In genomic region chr13:96971861-96972282, GRCm38 (mm10) we compare ENCODE assay signal across 10 mouse cellular contexts. TPM values are rescaled to one million over a fixed set of nuclear protein-coding genes. Genes with fewer than 3 reads are reported as not detected.
DNase-seq lines count a peak whose midpoint lies in the region; ATAC-seq and TF ChIP-seq lines count a peak whose summit lies in the region.
"Had no signal": no experiment of that assay in that cellular context is flagged by ENCODE, and none has a peak within 500 bp of the region (broad histone marks: within the 10 kb centered on the region; RNA-seq: fewer than 3 reads in every experiment).

No protein-coding gene starts in this region.

- H3K9ac ChIP-seq in hindbrain, embryonic 14.5 days: no peak overlapping the region
- H3K9ac ChIP-seq in hindbrain, embryonic 12.5 days: no peak overlapping the region
- no peak overlapping the region for H3K9ac ChIP-seq in liver, embryonic 11.5 days (ENCODE audit: low read depth, low read length)
- no peak overlapping the region for H3K9ac ChIP-seq in midbrain, embryonic 16.5 days (ENCODE audit: low read depth, low read length)

- peak; percentile 48; the same call in 1 of the 2 replicates for ATAC-seq in hindbrain, embryonic 14.5 days (ENCODE audit: low FRiP score)
- no peak for ATAC-seq in hindbrain, embryonic 12.5 days (ENCODE audit: low FRiP score)
- ATAC-seq in liver, embryonic 11.5 days (replicated peaks; ENCODE audit: low FRiP score): peak; percentile 93
- ATAC-seq in midbrain, embryonic 16.5 days: peak; percentile 82

- TF ChIP-seq POLR2A in kidney, adult 2 months (IDR thresholded peaks at IDR 0.05; ENCODE audit: low read depth, low read length): no peak

- 70% methylated on average over 9 of the region's 9 CpGs for WGBS in hindbrain, embryonic 14.5 days
- WGBS in hindbrain, embryonic 12.5 days: 82% methylated on average over 9 of the region's 9 CpGs
- WGBS in liver, embryonic 11.5 days: 25% methylated on average over 9 of the region's 9 CpGs
- 76% methylated on average over 9 of the region's 9 CpGs for WGBS in midbrain, embryonic 16.5 days
- WGBS in kidney, adult 2 months: 74% methylated on average over 9 of the region's 9 CpGs

- TF ChIP-seq CTCF in kidney, adult 2 months (conservative IDR thresholded peaks at IDR 0.05; ENCODE audit: insufficient read depth, insufficient read length, low read depth, low read length): no peak

- no peaks in the 10 kb centered on the region for H3K4me1 ChIP-seq in hindbrain, embryonic 14.5 days (replicated peaks; ENCODE audit: control insufficient read depth, insufficient read depth, low read length)
- H3K4me1 ChIP-seq in hindbrain, embryonic 12.5 days: no peaks in the 10 kb centered on the region
- peaks cover 11% of the 10 kb centered on the region for H3K4me1 ChIP-seq in liver, embryonic 11.5 days (replicated peaks; ENCODE audit: control insufficient read depth, insufficient read depth, low read length)
- H3K4me1 ChIP-seq in midbrain, embryonic 16.5 days (ENCODE audit: control insufficient read depth, insufficient read depth, low read length): 0 out of 2 replicates have a peak, but pooled peaks cover 3% of the 10 kb centered on the region
- H3K4me1 ChIP-seq in kidney, adult 2 months (ENCODE audit: control insufficient read depth, insufficient read depth, low read length): no peaks in the 10 kb centered on the region

- H3K27ac ChIP-seq in hindbrain, embryonic 14.5 days: no peak overlapping the region
- no peak overlapping the region for H3K27ac ChIP-seq in hindbrain, embryonic 12.5 days
- peak overlapping the region; percentile 26; the same call in 1 of the 2 replicates for H3K27ac ChIP-seq in liver, embryonic 11.5 days (ENCODE audit: low read depth, low read length)
- H3K27ac ChIP-seq in midbrain, embryonic 16.5 days (ENCODE audit: low read length): no peak overlapping the region
- H3K27ac ChIP-seq in kidney, adult 2 months (ENCODE audit: insufficient read depth, low read depth, low read length): no peak overlapping the region

- no peaks in the 10 kb centered on the region for H3K36me3 ChIP-seq in hindbrain, embryonic 14.5 days (replicated peaks; ENCODE audit: control insufficient read depth, insufficient read depth)
- H3K36me3 ChIP-seq in hindbrain, embryonic 12.5 days: no peaks in the 10 kb centered on the region
- no peaks in the 10 kb centered on the region for H3K36me3 ChIP-seq in liver, embryonic 11.5 days (ENCODE audit: control insufficient read depth, insufficient read depth, low read length)
- no peaks in the 10 kb centered on the region for H3K36me3 ChIP-seq in midbrain, embryonic 16.5 days (ENCODE audit: control insufficient read depth, insufficient read depth, low read length)
- H3K36me3 ChIP-seq in kidney, adult 2 months (ENCODE audit: control insufficient read depth, insufficient read depth, low read length): no peaks in the 10 kb centered on the region

- H3K9me3 ChIP-seq in hindbrain, embryonic 14.5 days (ENCODE audit: control insufficient read depth, low read length): no peaks in the 10 kb centered on the region
- H3K9me3 ChIP-seq in hindbrain, embryonic 12.5 days (replicated peaks): no peaks in the 10 kb centered on the region
- H3K9me3 ChIP-seq in liver, embryonic 11.5 days (ENCODE audit: control insufficient read depth, low read length): 0 out of 2 replicates have a peak, but pooled peaks cover 2% of the 10 kb centered on the region
- H3K9me3 ChIP-seq in midbrain, embryonic 16.5 days (replicated peaks; ENCODE audit: control insufficient read depth, low read length, poor library complexity, severe bottlenecking): no peaks in the 10 kb centered on the region

- no peaks in the 10 kb centered on the region for H3K27me3 ChIP-seq in hindbrain, embryonic 14.5 days (ENCODE audit: control insufficient read depth, insufficient read depth, low read length)
- H3K27me3 ChIP-seq in hindbrain, embryonic 12.5 days: no peaks in the 10 kb centered on the region
- H3K27me3 ChIP-seq in liver, embryonic 11.5 days (replicated peaks; ENCODE audit: control insufficient read depth, insufficient read depth, low read length): no peaks in the 10 kb centered on the region
- no peaks in the 10 kb centered on the region for H3K27me3 ChIP-seq in midbrain, embryonic 16.5 days (ENCODE audit: control insufficient read depth, insufficient read depth, low read depth, low read length)
- no peaks in the 10 kb centered on the region for H3K27me3 ChIP-seq in kidney, adult 2 months (replicated peaks; ENCODE audit: control insufficient read depth, insufficient read depth, low read length)

- no peak overlapping the region for H3K4me3 ChIP-seq in hindbrain, embryonic 14.5 days (replicated peaks; ENCODE audit: low read length)
- no peak overlapping the region for H3K4me3 ChIP-seq in hindbrain, embryonic 12.5 days
- no peak overlapping the region for H3K4me3 ChIP-seq in liver, embryonic 11.5 days (ENCODE audit: low read depth, low read length)
- H3K4me3 ChIP-seq in midbrain, embryonic 16.5 days (ENCODE audit: low read depth, low read length): no peak overlapping the region
- no peak overlapping the region for H3K4me3 ChIP-seq in kidney, adult 2 months (ENCODE audit: insufficient read depth, low read depth, low read length)

- H3K4me2 ChIP-seq in hindbrain, embryonic 14.5 days (replicated peaks): no peak overlapping the region
- H3K4me2 ChIP-seq in hindbrain, embryonic 12.5 days (replicated peaks): no peak overlapping the region
- peak overlapping the region; percentile 35 for H3K4me2 ChIP-seq in liver, embryonic 11.5 days
- no peak overlapping the region for H3K4me2 ChIP-seq in midbrain, embryonic 16.5 days (ENCODE audit: low read length)

- DNase-seq in hindbrain, embryonic 14.5 days (ENCODE audit: low spot score): no peak
- DNase-seq in c-Kit-positive CD71-positive TER-119-positive erythroid progenitor cells, embryonic 14.5 days (ENCODE audit: low spot score): peak; percentile 82
- peak; percentile 43 for DNase-seq in liver, embryonic 11.5 days (ENCODE audit: low spot score)
- DNase-seq in kidney, postnatal 4 days: no peak
- no peak for DNase-seq in kidney, adult 2 months
- DNase-seq: cerebellum, postnatal 14 days; lung, postnatal 4 days; thymus, postnatal 14 days had no signal

RNA-seq across cellular contexts. Expression of gene Gcnt4, which starts 47.4 kb away (rescaled TPM):
- polyA plus RNA-seq in hindbrain, embryonic 14.5 days (2014; fragmentation: Nextera tagmentation; extraction: Ambion mirVana): 0.04 and 0.08 TPM in 2 replicates
- polyA plus RNA-seq in hindbrain, embryonic 12.5 days (2016; fragmentation: Nextera tagmentation; extraction: Ambion mirVana): 0.34 and 0.40 TPM in 2 replicates
- 0.70 TPM in 2 replicates for polyA plus RNA-seq in liver, embryonic 11.5 days (2014; fragmentation: Nextera tagmentation; extraction: Ambion mirVana)
- 0.05 and 0.24 TPM in 2 replicates for polyA plus RNA-seq in midbrain, embryonic 16.5 days (2015; fragmentation: Nextera tagmentation; extraction: Ambion mirVana)
- 1.2 and 1.3 TPM in 2 replicates for polyA plus RNA-seq in kidney, adult 2 months (2012; rRNA removed)

Comparison
In these comparisons a context has a peak if more than half of its experiments do, and no peak if none do; other contexts are left out.
1. DNase-seq: peak in c-Kit-positive CD71-positive TER-119-positive erythroid progenitor cells, embryonic 14.5 days (single experiment) and liver, embryonic 11.5 days (single experiment); none in hindbrain, embryonic 14.5 days (single experiment), kidney, postnatal 4 days (0 of 2) and kidney, adult 2 months (single experiment).